Mouse (Mus musculus): ENCODE measurements around the gene Zfhx3.

Gene Zfhx3

DNA sequence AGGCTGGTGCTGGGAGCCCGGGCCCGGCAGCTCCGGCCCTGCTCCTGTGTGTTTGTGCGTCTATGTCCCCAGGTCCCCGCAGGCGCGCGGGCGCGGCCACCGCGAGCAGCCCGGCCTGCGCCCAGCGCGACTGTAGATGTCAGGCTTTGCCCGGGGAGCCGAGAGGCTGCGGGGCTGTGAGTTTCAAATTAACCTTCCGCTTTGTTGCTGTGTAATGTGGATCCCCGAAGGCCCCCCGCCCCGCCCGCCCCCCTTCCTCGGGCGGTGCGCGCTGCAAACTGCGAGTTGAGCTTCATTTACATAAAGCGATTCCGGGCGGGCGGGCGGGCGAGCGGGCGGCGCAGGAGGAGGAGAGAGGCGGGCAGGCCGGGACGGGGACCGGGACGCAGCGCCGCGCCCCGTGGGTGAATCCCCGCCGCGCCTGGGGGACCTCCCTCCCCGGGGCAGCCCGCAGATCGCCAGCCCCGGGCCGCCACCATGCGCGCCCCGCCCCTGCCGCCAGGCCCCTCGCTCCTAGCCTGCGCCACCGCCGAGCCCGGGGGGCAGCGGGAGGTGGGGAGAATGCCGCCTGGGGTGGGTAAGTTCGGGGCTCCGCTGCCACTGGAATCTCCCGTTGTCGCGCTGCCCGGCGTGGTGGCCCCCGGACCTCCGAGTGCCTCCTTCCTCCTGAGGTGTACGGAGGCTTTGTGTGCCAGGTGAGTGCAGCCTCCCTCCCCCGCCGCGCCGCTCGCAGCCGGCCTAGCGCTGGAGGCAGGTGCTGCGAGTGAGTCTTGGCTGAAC lies 772.4 kb downstream of the Zfhx3 start:
- DNase-seq (ENCODE audit: low read depth, low spot score), result peak; percentile 97

DNA sequence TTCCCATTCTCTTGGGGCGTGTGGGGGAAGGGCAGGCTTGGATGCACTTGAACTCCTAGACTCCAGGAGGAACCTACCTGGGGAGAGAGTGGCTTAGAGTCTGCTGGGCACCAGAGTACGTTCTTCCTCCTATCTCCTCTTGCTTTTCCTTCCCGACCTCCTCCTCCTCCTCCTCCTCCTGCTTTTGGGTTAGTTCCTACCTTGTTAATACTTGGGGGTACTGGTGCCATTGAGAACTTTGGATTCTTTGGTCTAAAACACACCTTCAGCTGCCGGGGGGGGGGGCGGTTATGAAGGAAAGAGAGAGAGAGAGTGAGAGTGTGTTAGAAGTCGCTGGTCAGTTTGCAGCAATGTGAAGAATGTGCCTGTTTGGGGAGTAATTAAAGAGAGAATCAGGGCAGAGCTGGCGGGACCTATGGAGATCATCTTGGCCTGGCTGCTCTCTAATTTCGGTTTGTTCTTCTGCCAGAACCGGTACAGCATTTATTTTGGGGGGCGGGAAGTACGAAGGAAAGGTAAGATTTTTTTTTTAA lies 773.0 kb downstream of the Zfhx3 start:
- no peak for DNase-seq (ENCODE audit: low read depth, low spot score)

- DNase-seq (ENCODE audit: low read depth, low spot score), result no peak
These were observed 773.9 kb downstream of the Zfhx3 start for GRCm38 (mm10) chr8:108716291-108716811.

DNA sequence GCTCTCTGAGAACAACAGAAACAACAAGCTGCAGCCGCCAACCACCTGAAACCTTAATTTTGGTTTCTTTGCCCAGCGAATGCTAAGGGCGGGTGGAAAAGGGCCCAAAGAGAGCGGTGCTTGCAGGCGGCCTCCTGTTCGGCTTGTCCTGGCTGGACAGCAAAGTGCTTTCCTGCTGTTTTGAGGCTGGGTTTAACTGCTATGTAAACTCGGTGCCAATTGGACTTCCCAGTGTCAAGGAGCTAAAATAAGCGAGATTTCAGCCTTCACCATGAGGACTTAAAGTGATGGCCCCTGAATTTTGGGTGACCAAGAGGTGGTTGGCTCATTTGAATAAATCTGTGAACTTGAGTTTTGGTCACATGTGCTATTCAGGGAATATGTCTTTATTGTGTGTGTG lies 775.1 kb downstream of the Zfhx3 start:
- no peak for DNase-seq (ENCODE audit: low read depth, low spot score)

DNA sequence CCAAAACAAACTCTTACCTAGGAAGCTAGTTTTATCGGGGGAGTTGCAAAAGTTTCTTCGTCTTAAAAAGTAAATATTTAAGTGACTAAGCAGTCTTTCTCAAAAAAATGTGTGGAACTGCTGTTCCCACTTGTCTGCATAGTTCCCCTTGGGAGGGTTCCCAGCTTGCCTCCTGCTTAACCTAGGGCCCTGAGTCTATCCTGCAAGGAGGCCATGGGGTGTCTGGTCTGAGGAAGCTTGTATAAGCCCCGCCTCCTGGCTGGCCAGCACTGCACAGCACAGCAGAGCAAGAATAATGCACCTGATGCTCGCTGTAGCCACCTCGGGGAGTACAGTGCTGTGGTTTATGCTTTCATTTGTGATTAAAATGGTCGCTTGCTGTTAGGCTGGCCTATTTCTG lies 775.6 kb downstream of the Zfhx3 start:
- DNase-seq (ENCODE audit: low read depth, low spot score), result peak; percentile 54

- no peak for DNase-seq (ENCODE audit: low read depth, low spot score)
These were observed 778.4 kb downstream of the Zfhx3 start for GRCm38 (mm10) chr8:108720840-108721239.

- peak; percentile 99 for DNase-seq (ENCODE audit: low read depth, low spot score)
These were observed 780.4 kb downstream of the Zfhx3 start for GRCm38 (mm10) chr8:108722671-108723513.

GRCm38 (mm10) chr8:108723636-108724035 lies 781.2 kb downstream of the Zfhx3 start:
- DNase-seq (ENCODE audit: low read depth, low spot score), result peak; percentile 53

GRCm38 (mm10) chr8:108724818-108725506 lies 782.5 kb downstream of the Zfhx3 start:
- DNase-seq (ENCODE audit: low read depth, low spot score), result no peak

GRCm38 (mm10) chr8:108725631-108726030 lies 783.2 kb downstream of the Zfhx3 start:
- peak; percentile 71 for DNase-seq (ENCODE audit: low read depth, low spot score)

- DNase-seq (ENCODE audit: low read depth, low spot score), result peak; percentile 86
These were observed 784.2 kb downstream of the Zfhx3 start for GRCm38 (mm10) chr8:108726541-108727241.

GRCm38 (mm10) chr8:108729169-108729568 lies 786.7 kb downstream of the Zfhx3 start:
- DNase-seq (ENCODE audit: low read depth, low spot score), result peak; percentile 93

GRCm38 (mm10) chr8:108729667-108730329 lies 787.4 kb downstream of the Zfhx3 start:
- peak; percentile 93 for DNase-seq (ENCODE audit: low read depth, low spot score)

- no peak for DNase-seq (ENCODE audit: low read depth, low spot score)
These were observed 788.5 kb downstream of the Zfhx3 start for GRCm38 (mm10) chr8:108730907-108731440.

DNA sequence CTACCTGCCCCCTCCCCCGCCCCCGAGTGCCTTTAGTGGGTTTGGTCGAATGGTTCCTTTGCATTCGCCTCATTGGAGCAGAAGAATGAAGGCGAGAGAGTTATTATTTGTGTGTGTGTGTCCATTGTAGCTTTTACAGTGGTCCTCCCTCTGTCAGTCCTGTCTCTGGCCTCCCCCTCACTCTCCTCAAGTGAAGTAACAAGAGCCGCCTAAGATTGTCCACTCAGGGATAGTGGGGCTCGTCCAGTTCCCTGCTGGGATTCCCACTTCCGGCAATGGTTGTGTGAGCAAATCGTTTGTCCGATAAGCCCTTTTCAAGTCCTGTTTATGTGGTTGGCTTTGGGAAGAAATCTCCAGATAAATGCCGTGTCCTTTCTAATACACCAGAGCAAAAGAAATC lies 790.1 kb downstream of the Zfhx3 start:
- no peak for DNase-seq (ENCODE audit: low read depth, low spot score)

- peak; percentile 53 for DNase-seq (ENCODE audit: low read depth, low spot score)
These were observed 790.9 kb downstream of the Zfhx3 start for GRCm38 (mm10) chr8:108733385-108733784.

- no peak for DNase-seq (ENCODE audit: low read depth, low spot score)
These were observed 794.0 kb downstream of the Zfhx3 start for GRCm38 (mm10) chr8:108736442-108736841.

GRCm38 (mm10) chr8:108738179-108738578 lies 795.7 kb downstream of the Zfhx3 start:
- no peak for DNase-seq (ENCODE audit: low read depth, low spot score)

DNA sequence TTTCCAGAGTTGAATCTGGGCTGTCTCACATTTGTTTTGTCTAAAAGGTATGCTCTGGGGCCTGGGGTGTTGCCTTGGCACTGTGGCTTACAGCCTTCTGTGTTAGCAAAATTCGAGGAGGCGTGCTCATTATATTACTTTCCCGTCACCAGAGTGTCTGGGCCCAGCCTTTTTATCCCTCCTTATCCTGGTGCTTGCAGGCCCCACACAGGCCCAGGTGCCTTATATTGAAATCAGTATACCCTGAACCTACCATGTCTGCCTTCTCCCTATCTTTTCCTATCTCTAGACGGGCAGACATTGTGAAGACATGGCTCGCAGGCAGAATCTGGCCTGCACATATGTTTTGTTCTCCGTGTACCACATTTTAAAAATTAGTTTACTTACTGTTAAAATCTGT lies 797.1 kb downstream of the Zfhx3 start:
- no peak for DNase-seq (ENCODE audit: low read depth, low spot score)

DNA sequence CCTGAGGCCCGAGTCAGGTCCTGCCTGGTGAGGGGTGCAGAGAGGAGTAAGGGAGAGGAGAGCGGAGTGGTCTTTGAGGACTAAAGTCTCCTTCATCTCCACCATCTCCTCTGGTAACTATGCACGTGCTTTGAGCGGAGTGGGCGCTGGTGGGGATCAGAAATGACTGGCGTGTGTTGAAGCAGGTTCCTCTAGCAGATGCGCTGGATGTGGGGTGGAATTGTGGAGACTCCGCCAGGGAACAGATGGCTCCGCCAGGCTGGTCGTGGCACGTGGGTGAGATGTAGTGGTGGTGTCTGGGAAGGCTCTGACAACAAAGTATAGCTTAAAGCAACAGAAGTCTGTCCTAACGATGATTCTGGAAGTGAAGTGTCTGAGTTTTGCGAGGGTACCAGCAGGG lies 798.0 kb downstream of the Zfhx3 start:
- DNase-seq (ENCODE audit: low read depth, low spot score), result no peak

Measured in ES-CJ7 (cell line).